Mouse (Mus musculus) CH12.LX (cell line): ENCODE data around the gene Crlf1.

Experiments
- CTCF ChIP-seq, 2 experiments: IDR thresholded peaks in 1 of 2; conservative IDR thresholded peaks in 1 of 2; 2 replicates each; pipeline ENCODE4 v1.5.1; 2011 to 2012; ENCODE audit warnings: low read depth in 2 of 2, low read length in 2 of 2, improper control_type of control experiment in 1 of 2, inconsistent platforms in 1 of 2, mild to moderate bottlenecking in 1 of 2, moderate library complexity in 1 of 2
- EP300 ChIP-seq: IDR thresholded peaks from 2 replicates; pipeline ENCODE4 v1.6.1; 2011; ENCODE audit warnings: low read length, improper control_type of control experiment
- JUN ChIP-seq: IDR thresholded peaks from 2 replicates; pipeline ENCODE4 v1.6.1; 2011; ENCODE audit warnings: low read depth, mild to moderate bottlenecking, low read length, improper control_type of control experiment, moderate library complexity; ENCODE audit not compliant: insufficient read depth
- MAFK ChIP-seq: IDR thresholded peaks from 2 replicates; pipeline ENCODE4 v1.6.1; 2011; ENCODE audit warnings: low read length, improper control_type of control experiment; ENCODE audit not compliant: insufficient replicate concordance
- MAZ ChIP-seq: IDR thresholded peaks from 2 replicates; pipeline ENCODE4 v1.6.1; 2012; ENCODE audit warnings: low read depth, mild to moderate bottlenecking, inconsistent platforms, low read length, improper control_type of control experiment, moderate library complexity
- POLR2A ChIP-seq: IDR thresholded peaks from 2 replicates; pipeline ENCODE4 v1.6.1; 2011; ENCODE audit warnings: low read depth, mild to moderate bottlenecking, improper control_type of control experiment, low read length
- POLR2AphosphoS2 ChIP-seq: IDR thresholded peaks from 2 replicates; pipeline ENCODE4 v1.6.1; 2011; ENCODE audit warnings: low read depth, low read length, improper control_type of control experiment
- TCF12 ChIP-seq: IDR thresholded peaks from 2 replicates; pipeline ENCODE4 v1.6.1; 2014; ENCODE audit warnings: low read depth, mild to moderate bottlenecking, inconsistent platforms, low read length, improper control_type of control experiment
- USF1 ChIP-seq: IDR thresholded peaks from 2 replicates; pipeline ENCODE4 v1.6.1; 2014; ENCODE audit warnings: low read depth, mild to moderate bottlenecking, inconsistent platforms, low read length, improper control_type of control experiment

- no peak for TF ChIP-seq EP300
- TF ChIP-seq POLR2A = no peak; the same call in none of the 2 replicates
- no peak for TF ChIP-seq USF1
- no peak for TF ChIP-seq MAFK
- TF ChIP-seq CTCF (conservative IDR thresholded peaks at IDR 0.05 in 1 of 2, IDR thresholded peaks at IDR 0.05 in 1 of 2; ENCODE audit: low read depth in 2 of 2, low read length in 2 of 2) = no peak
- TF ChIP-seq POLR2AphosphoS2 = no peak; the same call in 1 of the 2 replicates
- TF ChIP-seq MAZ = no peak
- no peak for TF ChIP-seq TCF12
- no peak for TF ChIP-seq JUN
Observed at GRCm38 (mm10) chr8:70511770-70512169, 18.8 kb downstream of the Crlf1 start.
